Mouse (Mus musculus) ovary, postnatal 36 days (tissue): ENCODE results near the gene Gm9747.

Source experiments
- DNase-seq: peaks from one replicate; pipeline ENCODE4 v3.0.0; 2022; ENCODE audit warnings: low spot score, mixed read lengths

Gm9747 gene

DNA sequence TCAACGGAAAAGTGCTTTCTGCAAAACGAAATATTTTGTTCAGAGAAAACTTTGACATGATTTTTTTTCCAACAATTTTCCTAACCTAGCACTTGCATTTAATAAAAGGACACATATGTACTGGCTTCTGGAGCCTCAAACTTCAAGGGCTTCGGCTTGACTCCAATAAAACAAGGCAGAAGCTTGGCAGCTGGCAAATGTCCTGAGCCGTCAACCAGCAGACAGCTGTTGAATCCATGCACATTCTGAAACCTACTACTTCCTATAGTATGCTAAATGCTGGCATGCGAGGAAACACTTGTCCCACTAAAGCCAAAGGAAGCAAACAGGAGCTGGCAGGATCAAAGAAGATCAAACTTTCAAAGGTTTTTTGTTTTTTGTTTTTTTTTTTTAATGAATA is 24.5 kb downstream of the Gm9747 start:
- DNase-seq: no peak

GRCm38 (mm10) chr1:82258331-82258730 is 25.4 kb downstream of the Gm9747 start:
- no peak for DNase-seq

- DNase-seq: no peak
Observed at GRCm38 (mm10) chr1:82260055-82260454, 27.1 kb downstream of the Gm9747 start.

DNA sequence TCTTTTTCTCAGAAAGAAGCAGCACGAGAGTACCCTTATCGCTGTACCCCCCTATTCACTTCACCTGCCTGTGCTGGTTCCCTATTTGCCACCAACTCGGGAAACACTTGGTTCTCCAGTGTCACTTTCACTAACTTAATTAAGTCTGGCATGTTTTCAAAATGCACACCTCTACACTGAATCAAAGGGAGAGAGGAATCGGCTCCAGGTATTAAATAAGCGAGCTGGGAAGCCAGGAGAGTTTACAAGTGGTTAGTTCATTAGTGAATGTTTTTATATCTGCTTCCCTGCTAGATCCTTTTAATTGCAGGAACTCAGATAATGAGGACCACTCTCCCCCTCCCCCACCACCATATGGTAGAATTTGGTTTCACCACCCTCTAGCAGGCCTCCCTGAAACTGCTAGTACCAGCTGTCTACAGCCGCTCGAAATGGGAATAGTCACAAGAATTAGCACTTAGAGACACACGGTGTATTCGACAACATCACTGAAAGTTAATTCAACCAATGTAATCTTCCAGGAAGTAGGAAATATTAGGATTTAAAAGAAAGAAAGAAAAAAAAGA is 28.2 kb downstream of the Gm9747 start:
- no peak for DNase-seq

GRCm38 (mm10) chr1:82261638-82262037 is 28.7 kb downstream of the Gm9747 start:
- no peak for DNase-seq

DNA sequence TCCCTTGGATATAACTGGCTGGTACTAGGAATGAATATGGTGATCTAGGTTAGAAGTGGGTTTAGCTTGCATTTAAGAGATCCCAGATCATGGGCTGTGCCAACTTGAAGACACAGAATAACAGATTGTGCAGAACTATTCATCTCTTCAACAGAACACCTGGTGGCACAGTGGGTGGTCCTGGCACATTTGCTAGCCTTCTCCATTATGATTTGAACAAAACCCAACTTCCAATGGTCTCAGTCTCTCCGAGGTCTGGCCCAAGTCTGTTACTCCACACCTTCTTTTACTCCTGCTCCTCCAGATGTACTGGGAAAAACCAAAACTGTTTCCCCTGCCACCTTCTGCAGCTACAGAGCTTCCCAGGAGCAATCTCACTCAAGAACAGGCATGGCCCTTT is 29.4 kb downstream of the Gm9747 start:
- no peak for DNase-seq

DNA sequence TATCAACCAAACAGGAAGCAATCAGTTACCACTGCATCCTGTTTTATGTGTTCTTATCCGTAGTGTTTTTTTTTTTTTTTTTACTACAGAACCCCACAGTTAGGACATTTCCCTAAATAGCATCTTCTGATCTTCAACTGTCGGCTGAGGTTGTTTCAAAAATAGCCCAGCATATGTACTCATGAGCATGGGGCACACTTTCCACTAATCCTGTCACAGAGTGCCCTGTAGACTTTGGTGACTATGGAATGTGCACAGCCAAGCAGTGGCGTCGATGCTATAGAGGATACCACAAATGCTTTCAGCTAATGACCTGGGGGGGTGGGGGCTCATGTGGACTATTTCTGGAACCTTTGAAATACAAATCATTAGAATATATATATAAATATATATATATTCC is 34.6 kb downstream of the Gm9747 start:
- DNase-seq: no peak

DNA sequence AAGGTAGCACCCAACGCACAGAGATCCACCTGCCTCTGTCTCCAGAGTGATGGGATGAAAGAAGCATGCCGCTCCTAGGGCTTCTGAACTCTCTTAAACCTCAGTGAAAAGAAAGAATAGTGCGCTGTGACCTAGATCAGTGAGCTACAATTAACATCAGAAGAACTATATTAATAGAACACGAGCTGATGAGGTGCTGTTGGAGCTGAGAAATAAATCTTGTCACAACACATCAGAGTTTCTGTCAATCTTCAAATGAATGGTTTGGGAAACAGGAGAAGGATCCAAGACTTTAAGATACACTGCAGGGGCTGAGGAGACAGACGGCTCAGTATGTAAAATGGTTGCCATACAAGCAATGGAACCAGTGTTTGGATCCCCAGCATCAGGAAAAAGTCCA is 39.3 kb downstream of the Gm9747 start:
- no peak for DNase-seq

- DNase-seq: no peak
Observed at GRCm38 (mm10) chr1:82273529-82273928, 40.6 kb downstream of the Gm9747 start.

- no peak for DNase-seq
Observed at GRCm38 (mm10) chr1:82274361-82274760, 41.4 kb downstream of the Gm9747 start.

GRCm38 (mm10) chr1:82279768-82280167 is 46.9 kb downstream of the Gm9747 start:
- DNase-seq: no peak

GRCm38 (mm10) chr1:82281823-82282222 is 48.9 kb downstream of the Gm9747 start:
- no peak for DNase-seq

- peak; percentile 90 for DNase-seq
Observed at GRCm38 (mm10) chr1:82282992-82283611, 50.2 kb downstream of the Gm9747 start.

DNA sequence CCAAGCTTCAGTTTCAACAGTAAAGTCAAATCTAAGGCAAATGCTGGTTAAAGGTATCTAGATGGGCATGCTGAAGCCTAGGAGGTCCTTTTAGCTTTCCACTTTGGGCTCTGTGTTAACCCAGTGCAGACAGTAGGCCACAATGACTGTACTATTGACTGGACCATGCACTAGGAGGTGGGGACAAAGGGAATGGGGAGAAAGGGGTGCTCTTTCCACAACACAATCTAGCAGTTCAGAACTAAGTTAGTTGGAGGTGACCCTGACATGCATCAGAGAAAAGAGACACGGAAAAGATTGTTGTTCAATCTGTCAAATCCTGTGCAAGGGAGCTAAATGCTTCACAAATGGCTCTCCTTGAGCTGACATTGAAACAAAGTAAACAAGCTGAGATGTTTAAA is 51.0 kb downstream of the Gm9747 start:
- DNase-seq: no peak

DNA sequence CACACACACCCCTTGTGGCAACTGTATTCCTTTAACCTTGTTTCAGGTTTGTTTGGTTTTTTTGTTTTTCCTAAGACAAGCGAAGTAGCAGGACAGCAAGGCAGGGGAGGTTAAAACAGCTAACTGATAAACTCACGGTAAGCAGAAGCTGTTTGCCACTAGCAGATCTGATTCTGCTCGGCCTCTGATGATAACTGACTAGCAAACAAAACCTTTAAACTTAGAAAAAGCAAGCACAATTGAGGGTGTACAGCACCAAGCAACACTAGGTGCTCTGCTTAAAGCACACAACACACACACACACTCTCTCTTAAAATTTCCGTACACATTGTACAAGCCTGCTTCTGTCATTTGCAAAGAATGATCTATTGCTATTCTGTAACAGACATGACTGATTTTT is 51.5 kb downstream of the Gm9747 start:
- DNase-seq: no peak
